Comparison of ENCODE assay signal across 25 mouse cellular contexts in the genomic region with DNA sequence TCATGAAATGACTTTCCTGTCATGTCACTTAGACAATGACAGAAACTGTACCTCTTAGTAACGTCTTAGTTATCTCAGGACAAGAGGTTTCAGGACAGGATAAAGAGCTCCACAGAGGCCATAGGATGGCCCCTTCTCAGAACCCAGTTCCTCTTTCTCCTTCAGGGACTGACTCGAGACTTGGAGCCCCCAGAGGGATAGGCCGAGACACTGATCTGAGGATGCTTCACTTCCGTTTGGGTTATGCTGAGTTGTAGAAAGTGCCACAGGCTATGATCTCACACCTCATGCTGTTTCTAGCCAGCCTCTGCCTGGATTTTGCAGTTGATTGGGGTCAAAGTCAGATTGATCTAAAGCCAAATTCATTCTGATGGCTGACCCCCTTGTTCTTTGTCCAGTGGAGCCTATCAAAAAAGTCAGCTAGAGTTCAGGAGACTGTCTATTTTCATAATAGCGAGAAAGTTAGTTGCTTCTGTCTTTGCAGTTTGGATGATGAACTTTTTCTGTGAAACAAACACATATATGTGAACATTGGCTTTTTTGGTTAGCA.
"Had no signal": no experiment of that assay in that cellular context is flagged by ENCODE, and none has a peak within 500 bp of the region (broad histone marks: within the 10 kb centered on the region; RNA-seq: fewer than 3 reads in every experiment).

No protein-coding gene starts in this region.

- H3K9me3 ChIP-seq: heart, embryonic 13.5 days; heart, embryonic 15.5 days; intestine, embryonic 15.5 days; limb, embryonic 10.5 days; limb, embryonic 12.5 days; liver, embryonic 13.5 days; liver, embryonic 15.5 days had no signal

- H3K4me2 ChIP-seq: heart, embryonic 11.5 days; heart, embryonic 13.5 days; heart, embryonic 15.5 days; hindbrain, embryonic 14.5 days; intestine, embryonic 15.5 days; limb, embryonic 12.5 days; liver, embryonic 11.5 days; liver, embryonic 13.5 days; liver, embryonic 15.5 days had no signal

- H3K27ac ChIP-seq: gastrocnemius, adult 2 months; heart, embryonic 13.5 days; heart, embryonic 15.5 days; hindbrain, embryonic 14.5 days; intestine, embryonic 15.5 days; layer of hippocampus, adult 2 months; left cerebral cortex, adult 2 months; limb, embryonic 10.5 days; limb, embryonic 12.5 days; liver, embryonic 13.5 days; liver, embryonic 15.5 days had no signal

- H3K9ac ChIP-seq: heart, embryonic 13.5 days; heart, embryonic 15.5 days; hindbrain, embryonic 14.5 days; intestine, embryonic 15.5 days; limb, embryonic 12.5 days; liver, embryonic 13.5 days; liver, embryonic 15.5 days; liver, postnatal 0 days had no signal

- ATAC-seq: hindbrain, embryonic 16.5 days; inflammation-experienced regulatory T-cells, adult 6 months; intestine, embryonic 15.5 days; intestine, postnatal 0 days; liver, postnatal 0 days had no signal

- H3K36me3 ChIP-seq: heart, embryonic 13.5 days; heart, embryonic 15.5 days; intestine, embryonic 15.5 days; limb, embryonic 10.5 days; limb, embryonic 12.5 days; liver, embryonic 13.5 days; liver, embryonic 15.5 days had no signal

- DNase-seq: gastrocnemius, adult 2 months; gastrocnemius, postnatal 14 days; gastrocnemius, postnatal 36 days; heart, adult 18-20 months; heart, postnatal 14 days; heart, postnatal 36 days; kidney, postnatal 10 days; kidney, postnatal 4 days; liver; liver, embryonic 13.5 days; liver, postnatal 0 days had no signal

- H3K27me3 ChIP-seq: heart, embryonic 13.5 days; heart, embryonic 15.5 days; intestine, embryonic 15.5 days; limb, embryonic 12.5 days; liver, embryonic 13.5 days; liver, embryonic 15.5 days had no signal

- H3K4me3 ChIP-seq: gastrocnemius, adult 2 months; heart, embryonic 13.5 days; heart, embryonic 15.5 days; intestine, embryonic 15.5 days; layer of hippocampus, adult 2 months; left cerebral cortex, adult 2 months; limb, embryonic 10.5 days; limb, embryonic 12.5 days; liver, embryonic 13.5 days; liver, embryonic 15.5 days had no signal

- H3K4me1 ChIP-seq: heart, embryonic 13.5 days; heart, embryonic 15.5 days; intestine, embryonic 15.5 days; limb, embryonic 10.5 days; limb, embryonic 12.5 days; liver, embryonic 13.5 days; liver, embryonic 15.5 days had no signal
